Mouse (Mus musculus) embryo, embryonic 10 days (tissue): ENCODE measurements around the gene Dhdh.
"Not testable (repeated sequence)": the region's sequence is repeated elsewhere in the genome, so short reads cannot be mapped to it uniquely, and the experiment has no call there.

Experiments used
- DNase-seq: peaks from one replicate; pipeline ENCODE4 v3.0.0-alpha.2; 2015; ENCODE audit warnings: low spot score

Dhdh gene

GRCm38 (mm10) chr7:45475291-45475969, 13.2 kb downstream of the Dhdh start:
- peak; percentile 27 for DNase-seq

GRCm38 (mm10) chr7:45470869-45471268, 17.7 kb downstream of the Dhdh start:
- DNase-seq: peak; percentile 77

GRCm38 (mm10) chr7:45467090-45467670, 21.4 kb downstream of the Dhdh start:
- peak; percentile 29 for DNase-seq

GRCm38 (mm10) chr7:45466283-45467089, 22.1 kb downstream of the Dhdh start, which contains the start of gene Bax:
TSS of gene Bax (minus strand) at chr7:45466898.
- peak; percentile 99 for DNase-seq

GRCm38 (mm10) chr7:45465549-45465948, 23.1 kb downstream of the Dhdh start:
- no peak for DNase-seq

GRCm38 (mm10) chr7:45465112-45465511, 23.5 kb downstream of the Dhdh start:
- DNase-seq: no peak

GRCm38 (mm10) chr7:45463987-45464778, 24.4 kb downstream of the Dhdh start:
- DNase-seq: no peak

- DNase-seq: not testable (repeated sequence)
Observed at GRCm38 (mm10) chr7:45462868-45463267, 25.7 kb downstream of the Dhdh start.

GRCm38 (mm10) chr7:45462325-45462724, 26.3 kb downstream of the Dhdh start:
- no peak for DNase-seq

- no peak for DNase-seq
Observed at GRCm38 (mm10) chr7:45461781-45462180, 26.8 kb downstream of the Dhdh start.

GRCm38 (mm10) chr7:45461326-45461725, 27.3 kb downstream of the Dhdh start:
- peak; percentile 21 for DNase-seq

- peak; percentile 76 for DNase-seq
Observed at GRCm38 (mm10) chr7:45460860-45461314, 27.7 kb downstream of the Dhdh start.

GRCm38 (mm10) chr7:45460377-45460776, 28.2 kb downstream of the Dhdh start:
- no peak for DNase-seq

GRCm38 (mm10) chr7:45459564-45460140, 29.0 kb downstream of the Dhdh start, which contains the start of gene Ftl1:
TSS of gene Ftl1 (minus strand) at chr7:45459884.
- DNase-seq: peak; percentile 99

- peak; percentile 85 for DNase-seq
Observed at GRCm38 (mm10) chr7:45458748-45459563, 29.6 kb downstream of the Dhdh start.

- DNase-seq: peak; percentile 30
Observed at GRCm38 (mm10) chr7:45457204-45458060, 31.2 kb downstream of the Dhdh start.

GRCm38 (mm10) chr7:45456721-45457203, 31.8 kb downstream of the Dhdh start:
- no peak for DNase-seq

GRCm38 (mm10) chr7:45455932-45456696, 32.5 kb downstream of the Dhdh start:
- no peak for DNase-seq

GRCm38 (mm10) chr7:45454971-45455370, 33.6 kb downstream of the Dhdh start:
- no peak for DNase-seq
